Mouse (Mus musculus): ENCODE results near the gene St6galnac3.

The St6galnac3 gene

GRCm38 (mm10) chr3:153689793-153690291 lies 35.1 kb downstream of the St6galnac3 start:
- DNase-seq, result no peak

GRCm38 (mm10) chr3:153687896-153688295 lies 37.1 kb downstream of the St6galnac3 start:
- DNase-seq, result no peak

- DNase-seq, result no peak
Measured at GRCm38 (mm10) chr3:153684909-153685308, 40.1 kb downstream of the St6galnac3 start.

- DNase-seq, result peak; percentile 74
Measured at GRCm38 (mm10) chr3:153682303-153682702, 42.7 kb downstream of the St6galnac3 start.

GRCm38 (mm10) chr3:153681720-153682119 lies 43.3 kb downstream of the St6galnac3 start:
- DNase-seq, result no peak

GRCm38 (mm10) chr3:153675832-153676231 lies 49.1 kb downstream of the St6galnac3 start:
- DNase-seq, result no peak

- DNase-seq, result no peak
Measured at GRCm38 (mm10) chr3:153675073-153675472, 49.9 kb downstream of the St6galnac3 start.

- DNase-seq, result no peak
Measured at GRCm38 (mm10) chr3:153674359-153674758, 50.6 kb downstream of the St6galnac3 start.

GRCm38 (mm10) chr3:153673451-153673850 lies 51.5 kb downstream of the St6galnac3 start:
- DNase-seq, result no peak

- no peak for DNase-seq
Measured at GRCm38 (mm10) chr3:153670953-153671674, 53.9 kb downstream of the St6galnac3 start.

GRCm38 (mm10) chr3:153669737-153670435 lies 55.1 kb downstream of the St6galnac3 start:
- no peak for DNase-seq

GRCm38 (mm10) chr3:153669329-153669728 lies 55.6 kb downstream of the St6galnac3 start:
- DNase-seq, result no peak

GRCm38 (mm10) chr3:153668447-153669290 lies 56.3 kb downstream of the St6galnac3 start:
- DNase-seq, result no peak

GRCm38 (mm10) chr3:153664696-153665095 lies 60.3 kb downstream of the St6galnac3 start:
- DNase-seq, result no peak

GRCm38 (mm10) chr3:153663841-153664427 lies 61.0 kb downstream of the St6galnac3 start:
- DNase-seq, result no peak

GRCm38 (mm10) chr3:153662796-153663195 lies 62.2 kb downstream of the St6galnac3 start:
- peak; percentile 34 for DNase-seq

- DNase-seq, result peak; percentile 92
Measured at GRCm38 (mm10) chr3:153661927-153662326, 63.0 kb downstream of the St6galnac3 start.

GRCm38 (mm10) chr3:153659575-153660168 lies 65.3 kb downstream of the St6galnac3 start:
- no peak for DNase-seq

- peak; percentile 53 for DNase-seq
Measured at GRCm38 (mm10) chr3:153658051-153658777, 66.8 kb downstream of the St6galnac3 start.

GRCm38 (mm10) chr3:153655071-153655470 lies 69.9 kb downstream of the St6galnac3 start:
- DNase-seq, result peak; percentile 40

GRCm38 (mm10) chr3:153652850-153653249 lies 72.1 kb downstream of the St6galnac3 start:
- DNase-seq, result no peak

- DNase-seq, result no peak
Measured at GRCm38 (mm10) chr3:153648713-153649112, 76.3 kb downstream of the St6galnac3 start.

Measured in cerebellum, adult 9-11 months (tissue).